Mouse (Mus musculus) heart, postnatal 0 days (tissue): Measurements from ENCODE around the gene Neu4.
"Not testable (repeated sequence)": the region's sequence is repeated elsewhere in the genome, so short reads cannot be mapped to it uniquely, and the experiment has no call there.

ENCODE experiments used
- CTCF ChIP-seq: IDR thresholded peaks from 2 replicates; pipeline ENCODE4 v1.5.1; 2016; ENCODE audit warnings: antibody characterized with exemption, control low read depth, low read depth
- EP300 ChIP-seq: IDR thresholded peaks from 2 replicates; pipeline ENCODE4 v1.6.1; 2016; ENCODE audit warnings: antibody characterized with exemption, low read depth

- TF ChIP-seq CTCF, EP300: not testable (repeated sequence)
These were observed 11.4 kb upstream of the Neu4 start for GRCm38 (mm10) chr1:94008826-94009225.
